Mouse (Mus musculus): ENCODE measurements at regions not wholly inside any gene's neighbourhood (a gene's known extent, or its start where the extent isn't known, plus 50 kb on each side); places are given as distances from the start of the nearest gene placed in this dataset.
"Not testable (repeated sequence)": the region's sequence is repeated elsewhere in the genome, so short reads cannot be mapped to it uniquely, and the experiment has no call there.

DNA sequence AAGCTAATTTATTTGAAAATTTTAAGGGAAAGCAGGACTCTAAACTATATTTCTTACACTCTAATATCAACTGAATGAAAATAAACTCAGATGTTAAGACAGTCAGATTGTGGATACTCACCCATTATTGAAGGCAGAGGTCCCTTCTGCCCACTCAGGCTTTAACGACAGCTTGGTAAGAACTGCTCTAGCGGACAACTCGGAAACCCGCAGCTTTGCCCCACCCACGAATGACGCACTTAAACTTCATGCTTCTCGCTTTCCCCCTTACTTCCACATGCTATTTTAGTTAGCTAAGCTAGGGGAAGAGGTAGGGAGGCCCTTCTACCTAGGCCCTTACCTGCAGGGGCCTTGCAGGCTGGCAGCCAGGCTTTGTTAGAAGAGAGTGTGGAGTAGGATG, 50.8 kb upstream of the Elmo1 start:
- no peak for TF ChIP-seq CTCF (IDR thresholded peaks at IDR 0.05)

DNA sequence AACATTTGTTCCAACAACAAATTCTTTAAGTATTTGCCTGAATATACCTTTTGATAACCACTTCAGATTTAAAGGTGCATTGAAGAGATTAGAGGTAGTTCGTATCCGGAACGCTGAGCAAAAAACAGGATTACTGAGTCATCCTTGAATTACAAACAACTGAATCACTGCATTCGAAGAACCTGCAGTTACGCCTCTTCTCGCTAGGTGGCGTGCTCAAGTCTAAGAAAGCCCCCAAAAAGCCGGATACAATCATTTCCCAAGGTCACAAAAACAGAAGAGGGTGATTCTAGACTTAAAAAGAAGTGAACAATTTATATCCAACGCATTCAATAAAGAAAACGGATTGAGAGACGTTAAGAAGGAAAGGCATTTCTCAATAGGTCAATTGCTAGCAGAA, 51.9 kb upstream of the Elmo1 start:
- intact Hi-C loops (cut with DNase I), result loop anchor here (2.0 kb wide), 2 partner anchors 232 to 254 kb away; no protein-coding TSS in a partner anchor
- DNase-seq, result peak; percentile 25
- H3K27ac ChIP-seq, result no peak overlapping the region

More for the DNA sequence above, 50.8 kb upstream of the Elmo1 start:
- no peak overlapping the region for H3K27ac ChIP-seq
- intact Hi-C loops (cut with DNase I), result loop anchor here (2.0 kb wide), 2 partner anchors 231 to 253 kb away; no protein-coding TSS in a partner anchor
- H3K4me3 ChIP-seq, result no peak overlapping the region
- DNase-seq, result no peak

DNA sequence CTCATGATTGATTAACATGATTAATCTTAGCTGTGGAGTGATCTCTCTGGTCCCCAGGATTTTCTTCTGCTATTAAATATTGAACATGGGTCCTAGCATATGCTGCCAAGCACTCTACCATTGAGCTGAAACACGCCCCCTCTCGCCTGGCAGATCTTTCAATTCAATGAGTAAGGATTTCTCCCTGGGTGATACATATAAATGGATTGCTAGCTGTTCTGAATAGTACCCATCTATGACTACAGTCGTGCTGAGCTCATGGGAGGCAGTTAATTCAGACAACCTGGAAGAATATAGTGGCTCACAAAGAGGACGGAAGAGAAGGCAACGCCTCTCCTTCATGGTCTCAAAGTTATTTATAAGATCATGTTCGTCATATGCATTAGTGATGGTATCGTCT, 53.0 kb upstream of the Elmo1 start:
- Histone ChIP-seq H3K4me3 (no peak overlapping the region), H3K27ac (no peak overlapping the region)
- no peak for TF ChIP-seq CTCF (IDR thresholded peaks at IDR 0.05)
- no peak for DNase-seq
- intact Hi-C loops (cut with DNase I), result no loop called here

More for the DNA sequence above, 51.9 kb upstream of the Elmo1 start:
- H3K4me3 ChIP-seq, result no peak overlapping the region
- peak; percentile 84 for TF ChIP-seq CTCF (IDR thresholded peaks at IDR 0.05)

DNA sequence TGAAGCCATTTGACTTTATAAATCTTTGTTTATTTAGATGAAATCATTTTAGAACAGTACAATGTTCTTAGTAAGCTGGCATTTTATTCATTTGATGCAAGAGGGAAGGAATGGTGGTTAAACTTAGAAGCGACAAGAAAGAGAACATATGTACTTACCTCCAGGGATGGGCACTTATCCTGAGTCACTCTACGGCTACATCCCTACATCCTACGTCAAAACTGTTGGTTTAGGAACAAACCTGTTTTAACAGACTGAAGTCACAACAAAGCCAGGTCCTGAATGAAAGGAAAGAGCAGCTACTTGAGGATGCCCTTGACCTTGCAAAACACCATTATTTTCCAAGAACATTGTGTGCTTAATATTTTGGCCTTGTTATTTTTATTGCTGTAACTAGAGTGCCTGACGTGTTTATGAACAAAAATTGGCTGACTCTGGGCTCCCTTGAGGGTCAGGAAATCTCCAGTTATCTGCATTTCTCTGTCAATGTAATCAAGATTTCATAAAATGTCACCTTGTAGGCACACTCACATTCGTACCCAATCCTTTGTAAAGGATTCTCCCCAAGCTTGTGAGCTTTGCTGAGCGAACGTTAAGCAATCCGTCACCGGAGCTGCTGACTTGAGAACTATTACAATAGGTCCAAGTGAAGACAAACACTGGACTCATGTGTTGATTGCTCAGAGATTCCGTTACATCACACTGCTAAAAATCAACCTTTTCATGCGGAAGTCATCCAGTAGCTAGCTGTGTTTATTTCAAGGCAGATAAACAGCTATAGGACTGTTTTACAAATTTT, 56.3 kb upstream of the Elmo1 start:
- no peak for DNase-seq
- no peak for TF ChIP-seq CTCF (IDR thresholded peaks at IDR 0.05)
- intact Hi-C loops (cut with DNase I), result no loop called here
- H3K27ac ChIP-seq, result no peak overlapping the region
- no peak overlapping the region for H3K4me3 ChIP-seq

DNA sequence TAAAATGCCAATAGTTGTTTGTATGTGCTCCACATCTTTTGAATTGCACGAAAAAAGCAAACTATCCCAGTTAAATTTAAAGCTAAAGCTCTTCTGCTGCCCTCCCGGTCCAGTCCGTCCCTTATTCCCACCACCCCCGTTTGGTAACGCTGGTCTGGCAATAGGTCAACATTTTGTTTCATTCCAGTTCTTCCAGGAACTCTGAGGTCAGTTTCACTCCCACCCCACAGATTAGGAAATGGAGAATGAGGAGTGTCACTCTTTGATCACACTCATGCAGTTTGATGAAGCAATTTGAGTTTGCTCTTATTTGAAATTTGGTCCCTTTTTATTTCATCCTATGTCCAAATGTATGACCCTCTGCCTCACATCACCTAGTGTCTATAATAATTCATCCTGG, 58.7 kb upstream of the Elmo1 start:
- DNase-seq, result no peak
- no peak for TF ChIP-seq CTCF (IDR thresholded peaks at IDR 0.05)
- Histone ChIP-seq H3K4me3 (no peak overlapping the region), H3K27ac (no peak overlapping the region)
- intact Hi-C loops (cut with DNase I), result no loop called here

DNA sequence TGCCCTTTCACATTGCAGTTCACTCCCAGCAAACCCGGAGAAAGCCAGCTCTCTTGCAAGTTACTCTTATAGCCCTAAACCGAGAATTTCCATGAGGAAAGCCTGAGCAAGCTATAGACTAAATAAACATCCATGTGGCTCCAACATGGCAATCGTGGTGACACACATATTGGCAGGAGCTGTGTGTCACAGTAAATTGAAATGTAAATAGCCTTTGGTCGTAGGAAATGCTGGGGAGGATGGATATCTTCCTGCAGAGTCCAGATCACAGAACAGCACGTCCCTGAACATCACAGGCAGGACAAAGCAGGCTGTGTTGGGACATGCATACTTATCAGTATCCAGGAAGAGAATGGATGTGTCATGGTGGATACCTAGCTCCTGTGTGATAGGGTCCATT, 59.3 kb upstream of the Elmo1 start:
- no peak for DNase-seq
- H3K27ac ChIP-seq, result no peak overlapping the region
- H3K4me3 ChIP-seq, result no peak overlapping the region
- no peak for TF ChIP-seq CTCF (IDR thresholded peaks at IDR 0.05)
- intact Hi-C loops (cut with DNase I), result no loop called here

DNA sequence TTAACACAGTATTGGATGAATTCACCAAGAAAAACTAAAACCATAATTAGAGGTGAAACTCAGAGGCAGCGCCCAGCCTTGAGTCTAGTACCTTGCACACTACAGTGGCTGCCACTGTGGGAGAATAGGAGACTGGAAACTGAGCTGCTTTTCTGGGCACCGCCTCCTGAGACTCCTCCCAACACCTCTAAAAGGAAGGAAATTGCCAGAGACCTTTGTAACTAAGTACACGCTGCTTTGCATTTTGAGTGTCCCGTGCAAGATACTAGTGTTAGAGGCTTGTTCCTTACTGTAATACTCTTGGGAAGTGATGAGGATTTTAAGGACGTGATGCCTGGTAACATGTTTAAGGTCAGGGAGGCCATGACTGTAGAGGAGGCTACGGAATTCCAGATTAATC, 63.8 kb upstream of the Elmo1 start:
- Histone ChIP-seq H3K4me3 (no peak overlapping the region), H3K27ac (no peak overlapping the region)
- DNase-seq, result no peak
- no peak for TF ChIP-seq CTCF (IDR thresholded peaks at IDR 0.05)
- intact Hi-C loops (cut with DNase I), result no loop called here

DNA sequence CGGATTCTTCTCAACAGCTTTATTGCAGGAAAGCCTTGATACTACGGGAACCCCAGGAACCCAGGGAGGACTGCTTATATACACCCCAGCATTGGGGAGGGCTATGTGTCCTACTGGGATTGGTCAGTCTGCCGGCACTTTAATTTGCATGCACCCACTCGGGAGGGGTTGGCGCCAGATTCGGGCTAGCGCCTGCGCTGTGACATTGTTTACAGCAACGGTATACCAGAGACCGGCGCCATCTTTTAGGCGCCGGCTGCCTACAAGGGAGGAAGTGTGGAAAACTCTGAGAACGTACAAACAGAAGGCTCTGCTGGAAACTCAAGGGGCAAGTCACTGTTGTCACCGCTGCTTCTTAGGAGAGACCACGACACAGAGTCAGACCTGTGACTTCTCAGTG, 73.9 kb upstream of the Elmo1 start:
- DNase-seq; H3K27ac ChIP-seq; intact Hi-C loops (cut with DNase I); H3K4me3 ChIP-seq: not testable (repeated sequence)

DNA sequence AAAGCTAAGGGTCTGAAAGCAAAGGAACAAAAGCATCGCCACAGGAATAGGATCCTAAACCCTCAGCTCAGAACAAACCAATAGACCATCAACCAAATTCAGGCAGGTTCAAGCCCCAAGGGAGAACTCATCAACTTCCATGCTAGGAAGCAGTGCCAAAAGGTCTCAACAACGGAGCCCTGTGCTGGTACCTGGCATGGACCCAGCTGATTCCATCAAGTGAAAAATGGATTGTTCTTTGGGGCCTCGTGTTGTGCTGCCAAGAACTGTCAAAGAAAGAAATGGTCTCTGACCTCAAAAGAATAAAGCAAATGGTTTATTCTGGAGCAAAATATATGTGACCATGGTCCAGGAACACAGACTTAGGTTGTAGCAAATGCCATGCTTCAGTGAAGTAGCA, 77.8 kb upstream of the Elmo1 start:
- no peak overlapping the region for H3K4me3 ChIP-seq
- no peak for DNase-seq
- no peak overlapping the region for H3K27ac ChIP-seq
- TF ChIP-seq CTCF (IDR thresholded peaks at IDR 0.05), result no peak
- intact Hi-C loops (cut with DNase I), result no loop called here

DNA sequence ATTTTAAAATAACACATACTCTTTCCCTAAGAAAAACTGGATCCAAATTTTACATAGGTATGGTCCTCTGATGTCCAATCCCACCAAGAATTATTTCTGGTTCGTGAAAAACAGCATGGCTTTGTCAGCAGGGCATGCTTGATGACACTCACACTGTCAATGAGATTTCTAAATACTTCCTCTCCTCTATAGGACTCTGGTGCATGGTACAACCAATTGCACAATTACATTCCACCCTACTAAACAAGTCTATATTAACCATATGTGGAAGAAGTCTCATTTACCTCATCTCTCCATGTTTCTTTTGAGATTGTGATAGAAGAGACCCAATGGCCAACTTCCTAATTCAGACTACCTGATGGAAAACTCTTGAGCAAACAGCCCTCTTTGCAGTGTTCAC, 81.2 kb upstream of the Elmo1 start:
- TF ChIP-seq CTCF (IDR thresholded peaks at IDR 0.05), result no peak
- Histone ChIP-seq H3K4me3 (no peak overlapping the region), H3K27ac (no peak overlapping the region)
- intact Hi-C loops (cut with DNase I), result no loop called here
- DNase-seq, result no peak

DNA sequence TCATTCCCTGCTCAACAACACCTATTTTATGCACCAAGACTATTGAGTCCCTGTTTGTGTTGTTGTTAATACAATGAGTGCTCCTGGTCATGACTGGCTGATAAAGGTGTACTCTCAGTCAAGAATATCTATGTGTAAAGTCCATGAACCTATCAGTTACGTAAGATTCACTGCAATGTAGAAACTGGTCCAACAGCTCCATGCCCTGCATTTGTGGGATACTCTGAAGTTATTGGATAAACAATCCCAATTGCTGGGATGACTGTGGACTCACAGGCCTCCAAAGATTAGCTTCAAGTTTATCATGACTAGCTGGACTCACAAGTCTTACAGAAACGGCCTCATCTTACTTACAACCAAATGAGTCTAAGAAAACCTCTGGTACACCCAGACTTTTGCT, 82.8 kb upstream of the Elmo1 start:
- no peak overlapping the region for H3K4me3 ChIP-seq
- no peak for TF ChIP-seq CTCF (IDR thresholded peaks at IDR 0.05)
- intact Hi-C loops (cut with DNase I), result no loop called here
- no peak overlapping the region for H3K27ac ChIP-seq
- no peak for DNase-seq

DNA sequence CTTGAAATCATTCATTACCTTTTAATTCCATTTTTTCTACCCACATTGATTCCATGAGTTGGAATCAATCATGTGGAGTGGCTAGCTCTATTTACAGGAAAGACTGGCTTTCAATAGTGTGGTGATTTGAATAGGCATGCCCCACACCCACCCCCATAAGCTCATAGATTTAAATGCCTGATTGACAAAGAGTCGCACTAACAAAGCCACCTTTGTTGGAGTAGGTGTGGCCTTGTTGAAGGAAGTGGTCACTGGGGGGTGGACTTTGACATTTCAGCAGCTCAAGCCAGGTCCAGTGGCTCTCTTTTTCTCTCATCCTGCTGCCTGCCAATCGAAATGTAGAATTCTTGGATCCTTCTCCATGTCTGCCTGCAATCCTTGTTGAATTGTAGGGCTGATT, 92.8 kb upstream of the Elmo1 start:
- H3K27ac ChIP-seq, result no peak overlapping the region
- TF ChIP-seq CTCF (IDR thresholded peaks at IDR 0.05), result no peak
- intact Hi-C loops (cut with DNase I), result no loop called here
- H3K4me3 ChIP-seq, result no peak overlapping the region
- no peak for DNase-seq

DNA sequence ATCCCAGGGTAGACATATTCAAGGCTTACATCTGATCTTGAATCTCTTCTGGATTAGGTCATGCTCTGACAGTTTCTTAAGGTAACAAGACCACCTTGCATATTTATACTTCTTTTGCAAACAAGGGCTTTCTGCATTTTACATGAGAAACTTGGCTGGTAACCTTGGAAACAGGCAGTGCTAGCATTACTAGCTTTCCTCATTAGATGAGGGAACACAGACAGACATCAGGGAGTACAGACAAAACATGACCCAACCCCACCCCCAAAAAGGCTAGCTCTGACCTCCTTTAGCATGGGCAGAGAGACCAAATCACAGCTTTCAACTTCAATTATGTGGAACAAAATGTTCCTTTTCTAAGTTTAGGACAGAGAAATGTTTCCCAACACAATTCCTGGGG, 114.8 kb upstream of the Elmo1 start:
- intact Hi-C loops (cut with DNase I), result no loop called here
- Histone ChIP-seq H3K4me3 (no peak overlapping the region), H3K27ac (no peak overlapping the region)
- no peak for TF ChIP-seq CTCF (IDR thresholded peaks at IDR 0.05)
- no peak for DNase-seq

DNA sequence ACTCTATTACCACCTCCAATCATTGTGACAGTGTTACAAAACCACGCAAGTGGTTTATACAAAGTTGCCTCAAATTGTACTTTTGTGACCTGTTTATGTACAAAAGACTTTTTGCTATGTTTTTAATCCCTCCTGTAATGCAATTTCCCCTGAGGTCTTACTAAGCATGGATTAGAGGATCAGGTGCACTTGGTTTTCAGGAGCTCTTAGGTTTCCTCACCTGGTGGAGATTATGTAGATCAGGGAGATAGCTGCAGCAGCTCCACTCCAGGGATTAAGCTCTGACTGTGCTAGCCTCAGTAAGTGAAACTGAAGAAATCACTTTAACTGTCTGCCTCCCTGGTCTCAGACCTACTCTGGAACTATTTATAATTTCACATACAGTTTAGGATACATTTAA, 123.8 kb upstream of the Elmo1 start:
- no peak for DNase-seq
- Histone ChIP-seq H3K27ac (no peak overlapping the region), H3K4me3 (no peak overlapping the region)

More for the DNA sequence above, 123.8 kb upstream of the Elmo1 start:
- intact Hi-C loops (cut with DNase I), result no loop called here
- TF ChIP-seq CTCF (IDR thresholded peaks at IDR 0.05), result no peak

All from gastrocnemius, adult 2 months (tissue).